Comparison of ENCODE assay signal across 15 mouse cellular contexts in the genomic region with DNA sequence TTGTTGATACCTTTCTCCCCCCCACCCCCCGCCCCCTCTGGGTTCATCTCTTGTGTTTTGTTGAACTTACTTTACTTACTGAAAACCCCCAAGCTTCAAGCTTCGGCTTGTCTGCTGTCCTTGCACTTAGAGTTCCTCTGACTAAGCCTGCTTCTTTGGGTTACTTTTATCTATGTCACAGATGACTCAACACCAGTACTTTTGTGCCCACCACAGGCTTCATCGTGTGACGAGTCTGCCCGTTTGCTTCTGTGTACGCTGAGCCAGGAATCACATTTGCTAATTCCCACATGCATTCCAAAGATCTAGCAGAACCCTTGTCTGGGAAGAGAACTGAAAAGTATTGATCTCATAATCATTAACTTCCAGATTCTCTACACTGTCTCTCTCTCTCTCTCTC.
"Had no signal": no experiment of that assay in that cellular context is flagged by ENCODE, and none has a peak within 500 bp of the region (broad histone marks: within the 10 kb centered on the region; RNA-seq: fewer than 3 reads in every experiment).

No protein-coding gene starts in this region.

- H3K36me3 ChIP-seq: intestine, embryonic 15.5 days; limb, embryonic 13.5 days; midbrain, embryonic 10.5 days; neural tube, embryonic 15.5 days had no signal

- H3K9me3 ChIP-seq: intestine, embryonic 15.5 days; limb, embryonic 13.5 days; midbrain, embryonic 10.5 days; neural tube, embryonic 15.5 days had no signal

- H3K4me3 ChIP-seq: intestine, embryonic 15.5 days; limb, embryonic 13.5 days; midbrain, embryonic 10.5 days; neural tube, embryonic 15.5 days had no signal

- H3K4me2 ChIP-seq: intestine, embryonic 15.5 days; limb, embryonic 13.5 days; liver, embryonic 11.5 days; lung, embryonic 14.5 days; neural tube, embryonic 15.5 days had no signal

- ATAC-seq: intestine, embryonic 15.5 days had no signal

- H3K27ac ChIP-seq: intestine, embryonic 15.5 days; limb, embryonic 13.5 days; midbrain, embryonic 10.5 days; neural tube, embryonic 15.5 days had no signal

- H3K9ac ChIP-seq: intestine, embryonic 15.5 days; limb, embryonic 13.5 days; lung, embryonic 14.5 days; neural tube, embryonic 15.5 days had no signal

- H3K27me3 ChIP-seq: intestine, embryonic 15.5 days; limb, embryonic 13.5 days; neural tube, embryonic 15.5 days had no signal

- DNase-seq: kidney, adult 2 months; kidney, postnatal 25 days; left cerebral cortex, postnatal 4 days; lung, embryonic 14.5 days; lung, postnatal 10 days; lung, postnatal 4 days; right cerebral cortex, postnatal 4 days; spleen, adult 18-20 months; thymus, adult 2 months; thymus, postnatal 25 days had no signal

- H3K4me1 ChIP-seq: intestine, embryonic 15.5 days; midbrain, embryonic 10.5 days had no signal
